Mouse (Mus musculus) monocyte, adult 2 months (primary cell): ENCODE measurements at regions not wholly inside any gene's neighbourhood (a gene's known extent, or its start where the extent isn't known, plus 50 kb on each side); places are given as distances from the start of the nearest gene placed in this dataset.

Experiments used
- DNase-seq, 2 experiments: peaks; one replicate each; pipeline ENCODE4 v3.0.0; 2022; ENCODE audit warnings: low spot score in 2 of 2, low read depth in 1 of 2

DNA sequence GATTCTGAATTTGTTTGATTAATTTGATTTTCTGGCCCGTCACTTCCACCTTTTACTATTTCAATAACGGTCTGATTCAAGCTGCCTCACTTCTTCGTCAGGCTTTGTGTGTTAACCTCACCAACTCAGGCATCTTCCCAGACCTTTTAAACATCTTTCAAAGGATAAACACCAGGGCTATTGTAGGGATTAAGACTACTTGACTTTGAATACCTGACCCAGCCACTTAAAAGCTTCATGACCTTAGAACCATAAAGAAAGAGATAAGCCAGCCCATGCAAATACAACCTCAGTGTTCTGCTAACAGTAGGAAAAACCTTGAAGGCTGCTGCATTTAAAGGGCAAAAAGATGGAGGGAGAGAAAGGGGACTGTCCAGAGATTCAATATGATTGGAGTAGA lies 386.9 kb upstream of the Castor2 start:
- no peak for DNase-seq

DNA sequence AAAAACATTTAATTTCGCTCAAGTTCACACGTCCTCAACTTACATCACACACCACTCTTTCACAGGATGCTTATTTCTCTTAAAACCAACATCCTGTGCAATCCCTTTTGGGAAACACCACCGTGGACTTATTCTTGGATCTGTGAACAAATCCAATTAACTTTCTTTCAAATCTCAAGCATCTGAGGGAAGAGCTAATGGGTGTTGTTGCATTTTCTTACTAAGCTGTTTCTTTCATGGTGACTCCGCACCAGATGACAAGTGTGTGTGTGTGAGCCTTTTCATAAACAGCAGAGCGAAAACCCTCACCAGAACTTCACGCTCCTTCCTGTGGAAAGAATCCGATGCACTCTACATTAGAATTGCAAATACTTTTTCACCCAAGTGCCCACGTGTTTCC lies 390.6 kb upstream of the Castor2 start:
- DNase-seq, result no peak

DNA sequence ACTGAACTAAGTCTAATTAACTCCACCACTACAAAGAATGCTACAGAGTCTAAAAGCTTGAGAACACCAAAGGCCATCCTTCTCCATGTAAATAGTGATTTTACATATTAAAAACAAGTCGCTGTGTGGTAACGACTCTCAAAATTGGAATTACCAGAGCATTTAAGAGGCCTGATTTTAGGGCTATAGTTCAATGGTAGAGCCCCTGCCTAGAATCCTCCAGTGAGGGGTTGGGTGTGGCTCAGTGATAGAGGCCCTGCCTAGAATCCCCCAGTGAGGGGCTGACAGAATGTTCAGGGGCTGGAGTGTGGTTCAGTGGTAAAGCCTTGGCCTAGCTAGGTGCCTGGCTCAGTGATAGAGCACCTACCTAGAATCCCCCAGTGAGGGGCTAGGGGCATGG lies 413.3 kb upstream of the Castor2 start:
- DNase-seq, result no peak

DNA sequence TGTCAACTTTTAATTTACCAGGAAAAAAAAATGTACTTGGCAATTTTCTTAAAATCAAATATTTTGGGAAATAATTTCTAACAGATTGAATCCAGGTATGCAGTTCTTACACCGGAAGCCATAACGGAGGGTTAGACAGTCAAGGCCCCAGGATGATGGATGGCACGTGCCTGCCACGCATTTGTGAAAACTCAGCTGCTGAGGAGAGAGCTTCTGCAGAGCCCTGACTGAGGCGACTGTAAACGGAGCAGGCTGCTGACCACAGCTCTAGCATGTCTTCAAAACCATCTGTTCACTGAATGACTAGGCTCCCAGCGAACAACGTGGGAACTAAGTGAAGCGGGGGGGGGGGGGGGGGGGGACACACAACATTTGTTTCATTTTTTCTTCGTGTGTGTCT lies 416.5 kb upstream of the Castor2 start:
- no peak for DNase-seq

GRCm38 (mm10) chr5:133676791-133677450 lies 422.6 kb upstream of the Castor2 start:
- DNase-seq, result no peak

- DNase-seq, result no peak
Measured at GRCm38 (mm10) chr5:133675636-133676035, 423.9 kb upstream of the Castor2 start.

GRCm38 (mm10) chr5:133666473-133666872 lies 433.0 kb upstream of the Castor2 start:
- no peak for DNase-seq

DNA sequence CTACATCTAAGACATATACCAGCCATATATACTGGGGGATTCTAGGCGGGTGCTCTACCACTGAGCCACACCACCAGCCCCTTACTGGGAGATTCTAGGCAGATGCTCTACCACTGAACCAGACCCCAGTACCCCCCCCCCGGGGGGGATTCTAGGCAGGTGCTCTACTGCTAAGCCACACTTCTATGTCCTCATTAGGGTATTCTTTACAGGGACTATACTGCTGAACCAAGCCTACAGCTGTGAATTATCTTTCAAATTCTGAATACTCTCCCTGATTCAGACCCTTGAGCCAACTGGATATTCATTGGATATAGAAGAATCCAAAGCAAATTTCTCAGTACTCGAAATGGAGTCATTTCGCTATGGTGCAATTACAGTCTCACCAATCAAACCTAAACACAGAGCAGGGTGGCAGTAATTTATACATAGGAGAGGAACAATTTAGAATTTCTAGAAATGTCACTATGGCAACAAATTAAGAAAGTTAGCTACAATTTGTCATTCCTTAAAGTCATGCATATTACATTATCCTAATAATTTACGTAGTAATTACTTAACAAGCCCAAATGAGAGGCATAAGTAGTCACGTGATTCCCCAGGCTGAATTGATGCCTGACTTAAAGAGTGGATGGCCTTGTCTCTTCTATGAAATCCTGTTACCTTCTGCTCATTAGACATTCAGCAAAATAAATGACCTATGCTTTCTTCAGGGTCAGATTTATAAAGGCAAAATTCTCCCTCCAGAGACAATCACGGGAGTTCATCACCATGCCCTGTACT lies 436.8 kb upstream of the Castor2 start:
- no peak for DNase-seq

DNA sequence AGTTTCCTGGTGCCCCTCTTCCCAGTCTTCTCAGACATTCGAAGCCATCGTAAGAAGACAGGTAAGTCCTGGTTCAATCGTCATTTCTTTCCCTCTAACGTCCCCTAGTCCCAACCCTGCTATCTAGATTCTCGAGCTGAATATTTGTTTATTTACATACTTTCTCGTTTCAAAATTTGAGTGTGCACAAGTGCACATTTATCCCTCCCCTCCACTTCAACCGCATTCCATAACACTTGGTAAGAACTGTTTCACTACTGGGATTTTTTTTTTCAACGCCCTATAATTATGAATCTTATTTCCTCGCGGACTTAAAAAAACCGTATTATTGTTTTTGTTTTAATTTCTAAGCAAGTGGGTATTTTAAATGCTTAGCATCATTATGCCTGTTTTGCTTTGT lies 439.2 kb upstream of the Castor2 start:
- DNase-seq, result no peak

- DNase-seq, result no peak
Measured at GRCm38 (mm10) chr5:133656837-133657236, 442.7 kb upstream of the Castor2 start.

- DNase-seq, result no peak
Measured at GRCm38 (mm10) chr5:133653431-133653830, 446.1 kb upstream of the Castor2 start.

DNA sequence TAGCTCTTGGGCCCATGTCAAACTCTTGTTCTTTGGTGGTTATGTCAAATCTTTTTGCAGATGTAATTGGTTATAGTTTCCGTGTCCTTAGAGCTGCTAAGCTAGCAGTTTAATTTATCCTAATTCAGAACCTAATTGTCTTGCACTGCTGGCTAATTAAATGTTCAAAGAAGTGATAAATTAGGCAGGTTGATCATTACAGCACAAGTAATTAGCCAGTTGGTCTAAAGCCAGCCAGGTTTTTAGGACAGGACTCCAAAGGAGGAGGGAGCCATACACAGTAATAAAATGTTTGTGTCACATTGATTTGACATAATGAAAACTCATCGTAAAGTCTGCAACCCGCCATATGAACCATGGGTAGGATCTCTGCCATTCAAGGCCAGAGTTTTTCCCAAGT lies 449.3 kb upstream of the Castor2 start:
- no peak for DNase-seq

DNA sequence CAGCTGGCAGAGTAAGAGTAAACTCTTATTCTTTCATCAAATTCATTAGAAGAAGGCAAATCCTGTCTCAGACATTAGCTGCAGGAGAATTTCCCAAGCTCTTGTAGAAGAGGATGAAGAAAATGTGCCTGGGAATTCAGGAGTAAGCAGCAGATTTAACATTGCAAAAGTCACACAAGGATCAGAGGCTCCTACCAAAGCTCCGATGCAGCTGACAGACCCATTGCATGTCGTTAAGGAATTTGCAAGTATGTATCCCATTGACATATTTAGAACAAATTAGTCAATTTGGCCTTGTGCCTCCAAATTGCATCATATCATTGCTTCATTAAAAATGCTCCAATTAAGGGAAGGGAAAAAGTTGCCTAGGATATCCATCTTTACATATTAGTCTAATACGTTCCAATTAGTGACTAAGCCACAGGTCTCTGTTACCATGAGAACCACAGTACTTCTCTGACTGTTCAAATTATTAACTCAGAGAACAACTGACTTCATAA lies 453.8 kb upstream of the Castor2 start:
- no peak for DNase-seq

DNA sequence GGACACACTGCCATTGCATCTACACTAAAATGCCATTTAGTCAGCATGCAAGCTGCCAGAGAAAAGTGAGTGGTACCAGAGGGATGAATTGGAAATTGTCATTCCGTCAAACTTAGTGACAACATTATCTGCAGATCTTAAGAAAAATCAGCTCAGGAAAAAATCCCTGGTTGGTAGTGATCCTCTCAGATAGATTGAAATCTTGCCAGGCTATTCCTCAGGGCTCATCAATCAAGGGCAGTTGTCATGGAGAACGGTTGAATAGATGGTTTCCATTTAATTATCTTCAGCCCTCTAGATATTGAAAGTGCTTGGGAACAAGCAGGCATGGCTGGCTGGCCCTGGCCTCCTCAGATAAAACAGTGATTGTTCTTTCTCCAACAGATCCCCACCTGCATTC lies 456.2 kb upstream of the Castor2 start:
- DNase-seq, result no peak

- no peak for DNase-seq
Measured at GRCm38 (mm10) chr5:133634481-133634880, 465.0 kb upstream of the Castor2 start.

GRCm38 (mm10) chr5:133631812-133632211 lies 467.7 kb upstream of the Castor2 start:
- no peak for DNase-seq

DNA sequence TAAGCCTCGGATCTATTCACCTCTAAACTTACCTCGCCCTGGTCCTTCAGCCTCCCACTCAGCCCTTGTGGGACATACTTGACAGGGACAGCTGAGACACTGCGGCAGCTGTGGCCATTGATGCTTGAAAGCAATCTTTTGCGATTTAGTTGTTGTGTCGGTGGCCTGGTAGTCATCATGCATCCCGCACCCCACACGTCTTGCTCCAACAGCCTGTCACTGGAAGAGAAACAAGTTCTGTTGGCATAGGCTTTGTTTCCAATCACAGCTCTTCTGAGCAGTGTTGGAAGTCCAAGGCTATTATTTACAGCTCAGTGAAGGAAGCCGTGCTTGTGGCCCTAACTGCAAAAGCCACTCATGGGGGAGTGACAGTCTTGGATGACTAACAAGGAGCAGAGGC lies 480.2 kb upstream of the Castor2 start:
- DNase-seq, result no peak

DNA sequence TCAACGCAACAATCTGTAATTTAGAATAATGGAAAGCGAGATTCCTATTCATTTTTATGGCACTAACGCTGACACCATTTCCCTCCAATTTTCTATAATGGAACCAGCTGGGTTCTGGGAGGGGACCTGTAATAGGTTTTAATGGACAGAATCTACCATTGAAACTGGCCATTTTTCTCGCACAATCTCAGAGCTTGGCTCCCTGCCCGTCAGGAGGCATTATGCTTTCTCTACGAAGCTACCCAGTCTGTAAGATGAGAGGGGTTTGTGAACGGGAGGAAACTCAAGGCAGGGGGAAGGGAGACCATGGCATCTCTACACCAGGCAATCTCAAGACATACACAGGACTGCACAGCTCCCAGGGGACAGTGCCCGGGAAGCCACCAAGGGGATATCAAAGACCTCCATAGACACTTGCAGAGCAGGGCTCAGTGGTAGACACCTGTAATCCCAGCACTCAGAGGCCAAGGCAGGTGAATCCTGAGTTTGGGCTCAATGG lies 498.2 kb upstream of the Castor2 start:
- DNase-seq, result no peak

GRCm38 (mm10) chr5:133600630-133601029 lies 498.9 kb upstream of the Castor2 start:
- no peak for DNase-seq

- DNase-seq, result no peak
Measured at GRCm38 (mm10) chr5:133598105-133598504, 501.4 kb upstream of the Castor2 start.

- DNase-seq, result no peak
Measured at GRCm38 (mm10) chr5:133586492-133586891, 513.0 kb upstream of the Castor2 start.

DNA sequence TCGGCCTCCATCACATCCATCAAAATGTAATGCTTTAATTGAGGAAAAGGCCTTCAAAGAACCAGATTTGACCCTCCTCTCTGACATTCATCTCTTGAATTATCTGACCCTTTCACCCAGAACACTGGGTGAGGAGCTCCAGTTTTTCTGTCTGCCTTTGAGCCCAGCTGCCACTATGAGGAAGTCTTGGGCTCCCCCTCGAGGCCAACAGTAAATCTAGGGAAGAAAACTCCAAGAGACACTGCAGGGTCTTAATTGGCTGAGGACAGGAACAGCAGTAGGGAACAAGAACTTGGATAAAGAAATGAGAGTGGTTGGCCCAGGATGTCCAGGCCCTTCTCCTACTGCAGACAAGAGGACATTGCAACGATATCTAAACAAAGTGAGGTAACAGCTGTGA lies 514.3 kb upstream of the Castor2 start:
- no peak for DNase-seq
